Mouse (Mus musculus) liver, adult 2 months (tissue): ENCODE measurements around the gene Pcsk2. TPM values are rescaled to one million over a fixed set of nuclear protein-coding genes. Genes with fewer than 3 reads are reported as not detected.

Experiments
- DNase-seq: peaks from one replicate; pipeline ENCODE4 v3.0.0-alpha.2; 2011; ENCODE audit warnings: low read depth, low spot score; ENCODE audit errors: extremely low read depth
- H3K27ac ChIP-seq: fragments of 200-500 bp; replicated peaks from 2 replicates; pipeline ENCODE4 v1.5.1; 2012; ENCODE audit warnings: low read depth, mild to moderate bottlenecking, control low read depth, inconsistent platforms, low read length; ENCODE audit not compliant: insufficient read depth
- H3K27me3 ChIP-seq: fragments of 200-500 bp; 2 replicates; pipeline ENCODE4 v1.6.1; 2012; ENCODE audit warnings: mild to moderate bottlenecking, moderate library complexity, low read length, inconsistent platforms; ENCODE audit not compliant: control insufficient read depth, insufficient read depth
- H3K36me3 ChIP-seq: fragments of 200-500 bp; 2 replicates; pipeline ENCODE4 v1.6.1; 2012; ENCODE audit warnings: low read length, inconsistent platforms; ENCODE audit not compliant: control insufficient read depth, insufficient read depth
- H3K4me1 ChIP-seq: fragments of 200-500 bp; 2 replicates; pipeline ENCODE4 v1.6.1; 2011; ENCODE audit warnings: low read length; ENCODE audit not compliant: control insufficient read depth, insufficient read depth
- H3K4me3 ChIP-seq: fragments of 200-500 bp; 2 replicates; pipeline ENCODE4 v1.5.1; 2011; ENCODE audit warnings: low read depth, mild to moderate bottlenecking, control low read depth, low read length, moderate library complexity; ENCODE audit not compliant: insufficient read depth
- H3K79me2 ChIP-seq: fragments of 200-500 bp; 2 replicates; pipeline ENCODE4 v1.6.1; 2012; ENCODE audit warnings: inconsistent platforms, mild to moderate bottlenecking, low read length, moderate library complexity; ENCODE audit not compliant: control insufficient read depth, insufficient read depth
- H3K9ac ChIP-seq: fragments of 200-500 bp; 2 replicates; pipeline ENCODE4 v1.6.1; 2012; ENCODE audit warnings: low read depth, mild to moderate bottlenecking, control low read depth, inconsistent platforms, low read length
- CTCF ChIP-seq: fragments of 200-500 bp; IDR thresholded peaks from 2 replicates; pipeline ENCODE4 v1.5.1; 2011; ENCODE audit warnings: low read depth, low read length, control low read depth
- POLR2A ChIP-seq: fragments of 200-500 bp; IDR thresholded peaks from 2 replicates; pipeline ENCODE4 v1.6.1; 2011; ENCODE audit warnings: low read length, control low read depth; ENCODE audit not compliant: insufficient read depth; ENCODE audit errors: extremely low read depth
- WGBS: fragments of 180-500 bp; shearing (Covaris S2); methylation state at CpG from one replicate; pipeline ENCODE4 v1.1.7; 2018; 5-methylcytosine and 5-hydroxymethylcytosine counted together
- polyA plus RNA-seq: library from polyadenylated mRNA; depleted of rRNA; stranded (reverse); fragments of >200 nt; gene quantifications from 2 replicates; pipeline ENCODE4 v1.2.3, GENCODE M21; 2012
- total RNA-seq: library from RNA; depleted of rRNA; stranded (reverse); fragments of >200 nt; gene quantifications from 2 replicates; pipeline ENCODE4 v1.2.3, GENCODE M21; 2014

Gene Pcsk2
- total and polyA plus RNA-seq, 2 experiments, result not detected

DNA sequence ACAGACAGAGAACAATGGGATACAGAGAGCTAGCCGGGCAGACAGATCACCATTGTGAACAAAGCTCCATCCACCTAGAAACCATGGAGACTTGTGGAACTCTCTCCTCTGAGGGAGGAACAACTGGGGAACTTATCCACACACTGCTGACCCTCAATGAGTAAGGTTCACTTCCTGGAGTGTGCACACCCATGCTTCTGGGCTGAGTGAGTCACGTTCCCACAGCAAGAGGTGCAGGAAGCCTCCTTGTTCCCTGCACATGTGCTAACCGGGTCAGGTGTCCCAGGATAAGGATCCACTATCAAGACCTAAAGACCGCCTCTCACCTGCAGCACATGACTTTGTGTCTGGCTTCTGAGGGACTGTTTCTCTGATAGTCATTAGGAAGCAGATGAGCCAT lies 307.5 kb downstream of the Pcsk2 start:
- Histone ChIP-seq H3K9ac (no peak overlapping the region), H3K27ac (no peak overlapping the region), H3K36me3 (no peaks in the 10 kb centered on the region), H3K4me1 (no peaks in the 10 kb centered on the region), H3K27me3 (no peaks in the 10 kb centered on the region), H3K4me3 (no peak overlapping the region), H3K79me2 (no peaks in the 10 kb centered on the region)
- TF ChIP-seq POLR2A, result no peak
- no peak for TF ChIP-seq CTCF
- 83% methylated on average over 4 of the region's 4 CpGs for WGBS
- no peak for DNase-seq

DNA sequence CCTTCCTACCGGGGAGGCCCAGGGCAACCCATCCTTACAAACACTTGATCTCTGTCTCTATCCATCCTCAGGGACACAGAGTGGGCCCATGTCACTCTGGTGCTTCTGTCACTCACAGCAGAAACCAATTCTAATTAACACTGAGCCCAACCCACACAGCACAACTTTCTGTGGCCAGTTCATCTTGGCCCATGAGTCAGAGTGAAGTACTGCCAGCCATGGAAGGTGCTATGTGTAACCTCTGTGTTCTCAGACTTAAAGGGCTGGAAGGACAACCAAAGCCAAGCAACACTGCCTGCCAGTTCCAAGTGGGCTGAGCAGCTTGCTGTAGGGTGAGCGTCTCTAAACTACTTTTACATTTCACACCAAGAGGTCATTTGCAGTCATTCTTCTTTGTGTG lies 313.2 kb downstream of the Pcsk2 start:
- no peak for TF ChIP-seq POLR2A
- TF ChIP-seq CTCF, result no peak
- no peak overlapping the region for H3K9ac ChIP-seq
- no peak overlapping the region for H3K27ac ChIP-seq
- peaks cover 2% of the 10 kb centered on the region; the same call in 1 of the 2 replicates for H3K4me1 ChIP-seq
- DNase-seq, result no peak
- no peaks in the 10 kb centered on the region for H3K79me2 ChIP-seq
- no peaks in the 10 kb centered on the region for H3K36me3 ChIP-seq
- no peak overlapping the region for H3K4me3 ChIP-seq
- 85% methylated on average over 2 of the region's 2 CpGs for WGBS
- H3K27me3 ChIP-seq, result no peaks in the 10 kb centered on the region

- TF ChIP-seq CTCF (no peak), POLR2A (no peak)
- no peaks in the 10 kb centered on the region for H3K27me3 ChIP-seq
- H3K4me3 ChIP-seq, result peak within 1 kb of the TSS; percentile 62
- WGBS, result 5% methylated on average over 86 of the region's 86 CpGs
- H3K9ac ChIP-seq, result peak within 1 kb of the TSS; percentile 73
- no peaks in the 10 kb centered on the region for H3K79me2 ChIP-seq
- no peak for DNase-seq
- no peak within 1 kb of the TSS for H3K27ac ChIP-seq
- no peaks in the 10 kb centered on the region for H3K36me3 ChIP-seq
- H3K4me1 ChIP-seq, result peaks cover 2% of the 10 kb centered on the region; the same call in 1 of the 2 replicates
Observed at GRCm38 (mm10) chr2:143862484-143863231, 316.7 kb downstream of the Pcsk2 start, which contains the start of gene Bfsp1. TSS of gene Bfsp1 (minus strand) at chr2:143863173.

DNA sequence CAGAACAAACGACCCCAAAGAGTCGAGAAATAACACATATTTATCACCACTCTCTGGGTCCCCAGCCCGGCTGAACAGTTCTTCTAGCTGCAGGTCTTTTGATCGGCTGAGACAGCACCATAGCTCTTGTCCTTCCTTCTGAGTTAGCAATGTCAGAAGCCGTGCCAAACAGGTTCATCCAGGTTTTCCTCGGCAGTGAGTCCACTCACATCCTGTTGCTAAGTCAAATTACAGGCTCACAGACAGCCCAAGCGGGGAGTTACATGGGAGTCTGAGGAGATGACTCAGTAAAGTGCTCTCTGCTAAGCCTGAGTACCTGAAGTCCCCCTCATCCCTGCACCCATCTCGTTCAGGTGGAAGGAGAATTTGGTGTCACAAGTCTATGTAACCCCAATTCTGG lies 318.6 kb downstream of the Pcsk2 start:
- no peak overlapping the region for H3K9ac ChIP-seq
- H3K27ac ChIP-seq, result no peak overlapping the region
- TF ChIP-seq CTCF, result no peak
- no peak for TF ChIP-seq POLR2A
- no peaks in the 10 kb centered on the region for H3K79me2 ChIP-seq
- WGBS, result 73% methylated on average over 8 of the region's 8 CpGs
- H3K36me3 ChIP-seq, result no peaks in the 10 kb centered on the region
- H3K4me1 ChIP-seq, result peaks cover 2% of the 10 kb centered on the region; the same call in 1 of the 2 replicates
- no peak overlapping the region for H3K4me3 ChIP-seq
- no peak for DNase-seq
- H3K27me3 ChIP-seq, result no peaks in the 10 kb centered on the region
